Mouse (Mus musculus): ENCODE results near the gene Nptx1.

The Nptx1 gene

GRCm38 (mm10) chr11:119521920-119522710 lies 25.4 kb downstream of the Nptx1 start:
- peak; percentile 65 to 72 for DNase-seq

- no peak for DNase-seq
These were observed 26.9 kb downstream of the Nptx1 start for GRCm38 (mm10) chr11:119520713-119521063.

- peak in 1 of 2 experiments; percentile 27 for DNase-seq
These were observed 27.4 kb downstream of the Nptx1 start for GRCm38 (mm10) chr11:119520005-119520712.

GRCm38 (mm10) chr11:119519387-119519786 lies 28.2 kb downstream of the Nptx1 start:
- no peak for DNase-seq

GRCm38 (mm10) chr11:119516677-119517361 lies 30.7 kb downstream of the Nptx1 start:
- DNase-seq: no peak

GRCm38 (mm10) chr11:119515823-119516676 lies 31.5 kb downstream of the Nptx1 start:
- DNase-seq: no peak

- no peak for DNase-seq
These were observed 32.5 kb downstream of the Nptx1 start for GRCm38 (mm10) chr11:119514967-119515636.

- no peak for DNase-seq
These were observed 33.3 kb downstream of the Nptx1 start for GRCm38 (mm10) chr11:119514108-119514860.

- DNase-seq: no peak
These were observed 34.4 kb downstream of the Nptx1 start for GRCm38 (mm10) chr11:119513038-119513659.

- DNase-seq: no peak
These were observed 38.3 kb downstream of the Nptx1 start for GRCm38 (mm10) chr11:119509165-119509776.

- no peak for DNase-seq
These were observed 39.8 kb downstream of the Nptx1 start for GRCm38 (mm10) chr11:119507772-119508171.

- DNase-seq: no peak
These were observed 41.2 kb downstream of the Nptx1 start for GRCm38 (mm10) chr11:119506386-119506785.

GRCm38 (mm10) chr11:119503675-119504074 lies 43.9 kb downstream of the Nptx1 start:
- peak; percentile 58 to 63 for DNase-seq

- DNase-seq: no peak
These were observed 47.5 kb downstream of the Nptx1 start for GRCm38 (mm10) chr11:119500011-119500410.

GRCm38 (mm10) chr11:119499297-119499696 lies 48.3 kb downstream of the Nptx1 start:
- no peak for DNase-seq

GRCm38 (mm10) chr11:119497451-119497850 lies 50.1 kb downstream of the Nptx1 start:
- no peak for DNase-seq

- DNase-seq: no peak
These were observed 51.4 kb downstream of the Nptx1 start for GRCm38 (mm10) chr11:119496147-119496546.

GRCm38 (mm10) chr11:119493516-119493915 lies 54.0 kb downstream of the Nptx1 start:
- peak; percentile 59 to 69 for DNase-seq

GRCm38 (mm10) chr11:119492830-119493229 lies 54.7 kb downstream of the Nptx1 start:
- no peak for DNase-seq

- no peak for DNase-seq
These were observed 55.9 kb downstream of the Nptx1 start for GRCm38 (mm10) chr11:119491690-119492087.
